Mouse (Mus musculus) small intestine, adult 2 months (tissue): ENCODE data around the gene Zfp735. TPM values are rescaled to one million over a fixed set of nuclear protein-coding genes. Genes with fewer than 3 reads are reported as not detected.

ENCODE experiments used
- H3K27ac ChIP-seq: fragments of 200-500 bp; 2 replicates; pipeline ENCODE4 v1.5.1; 2012; ENCODE audit warnings: low read depth, low read length, control low read depth, inconsistent platforms; ENCODE audit not compliant: insufficient read depth
- H3K27me3 ChIP-seq: fragments of 200-500 bp; 2 replicates; pipeline ENCODE4 v1.6.1; 2012; ENCODE audit warnings: mild to moderate bottlenecking, moderate library complexity, low read length, inconsistent platforms; ENCODE audit not compliant: control insufficient read depth, insufficient read depth
- H3K36me3 ChIP-seq: fragments of 200-500 bp; 2 replicates; pipeline ENCODE4 v1.6.1; 2012; ENCODE audit warnings: mild to moderate bottlenecking, low read length, control low read depth, inconsistent platforms; ENCODE audit not compliant: control insufficient read depth, insufficient read depth
- H3K4me1 ChIP-seq: fragments of 200-500 bp; 2 replicates; pipeline ENCODE4 v1.6.1; 2012; ENCODE audit warnings: low read length, inconsistent platforms, mixed read lengths; ENCODE audit not compliant: control insufficient read depth, insufficient read depth, insufficient read length
- H3K4me3 ChIP-seq: fragments of 200-500 bp; 2 replicates; pipeline ENCODE4 v1.5.1; 2012; ENCODE audit warnings: low read depth, mild to moderate bottlenecking, control low read depth, inconsistent platforms, low read length, moderate library complexity
- CTCF ChIP-seq: fragments of 200-500 bp; IDR thresholded peaks from 2 replicates; pipeline ENCODE4 v1.5.1; 2012; ENCODE audit warnings: low read depth, mild to moderate bottlenecking, control low read depth, inconsistent platforms, low read length, moderate library complexity, mixed read lengths; ENCODE audit not compliant: insufficient replicate concordance, insufficient read length; ENCODE audit errors: extremely low read depth
- POLR2A ChIP-seq: fragments of 200-500 bp; IDR thresholded peaks from 2 replicates; pipeline ENCODE4 v1.6.1; 2012; ENCODE audit warnings: low read depth, mild to moderate bottlenecking, control low read depth, inconsistent platforms, low read length, moderate library complexity
- WGBS: fragments of 180-500 bp; shearing (Covaris S2); methylation state at CpG from one replicate; pipeline ENCODE4 v1.1.7; 2018; 5-methylcytosine and 5-hydroxymethylcytosine counted together
- polyA plus RNA-seq: library from polyadenylated mRNA; depleted of rRNA; stranded (reverse); fragments of >200 nt; gene quantifications from 2 replicates; pipeline ENCODE4 v1.2.3, GENCODE M21; 2012; rRNA removed

Zfp735 gene
- polyA plus RNA-seq, result not detected in 2 replicates

GRCm38 (mm10) chr11:73688478-73688877, at the start of gene Zfp735:
Zfp735 (plus strand) TSS chr11:73688778.
- no peak within 1 kb of the TSS for H3K4me3 ChIP-seq
- TF ChIP-seq POLR2A (no peak), CTCF (no peak)
- no peaks in the 10 kb centered on the region for H3K4me1 ChIP-seq
- H3K27ac ChIP-seq, result no peak within 1 kb of the TSS
- H3K36me3 ChIP-seq, result no peaks in the 10 kb centered on the region
- H3K27me3 ChIP-seq, result no peaks in the 10 kb centered on the region
- 70% methylated on average over 2 of the region's 2 CpGs for WGBS

DNA sequence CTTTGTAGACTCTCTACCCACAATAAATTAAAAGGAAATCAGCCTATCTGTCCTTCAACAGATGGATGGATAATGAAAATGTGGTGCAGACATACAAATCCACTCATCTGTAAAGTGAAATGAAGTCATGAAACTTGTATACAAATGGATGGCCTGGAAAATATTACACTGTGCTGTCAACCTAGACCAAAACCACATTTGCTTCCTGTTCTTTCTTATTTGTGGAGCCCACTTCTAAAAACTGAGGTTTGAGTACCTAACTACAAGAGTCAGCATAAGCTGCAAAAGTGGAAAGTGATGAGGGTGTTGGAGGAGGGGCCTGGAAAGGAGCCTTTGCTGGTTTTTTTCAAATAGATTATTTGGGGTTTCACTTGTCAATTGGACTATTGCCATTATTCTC, 70.5 kb downstream of the Zfp735 start:
- Histone ChIP-seq H3K4me3 (no peak overlapping the region), H3K36me3 (no peaks in the 10 kb centered on the region), H3K4me1 (no peaks in the 10 kb centered on the region), H3K27me3 (no peaks in the 10 kb centered on the region), H3K27ac (no peak overlapping the region)
- TF ChIP-seq CTCF, result no peak
- no peak for TF ChIP-seq POLR2A

Other genes starting within 250 kb of the Zfp735 start
- gene Olfr380, start 231.3 kb upstream of the Zfp735 start, polyA plus RNA-seq, result not detected in 2 replicates
- gene Olfr381, start 197.2 kb upstream of the Zfp735 start, polyA plus RNA-seq, result not detected in 2 replicates
- gene Olfr382, start 171.6 kb upstream of the Zfp735 start, polyA plus RNA-seq, result not detected in 2 replicates
- not detected in 2 replicates for gene Olfr385, start 95.8 kb upstream of the Zfp735 start, polyA plus RNA-seq
- gene Olfr384, start 90.2 kb upstream of the Zfp735 start, polyA plus RNA-seq, result not detected in 2 replicates
- not detected in 2 replicates for gene Olfr389, start 91.9 kb downstream of the Zfp735 start, polyA plus RNA-seq
- gene Olfr390, start 94.2 kb downstream of the Zfp735 start, polyA plus RNA-seq, result not detected in 2 replicates
- not detected in 2 replicates for gene Olfr391-ps, start 114.3 kb downstream of the Zfp735 start, polyA plus RNA-seq
- gene Olfr392, start 128.3 kb downstream of the Zfp735 start, polyA plus RNA-seq, result not detected in 2 replicates
- gene Olfr393, start 162.7 kb downstream of the Zfp735 start, polyA plus RNA-seq, result not detected in 2 replicates
- gene Olfr394, start 202.0 kb downstream of the Zfp735 start, polyA plus RNA-seq, result not detected in 2 replicates
- gene Olfr395, start 220.5 kb downstream of the Zfp735 start, polyA plus RNA-seq, result not detected in 2 replicates
- gene Olfr23, start 247.9 kb downstream of the Zfp735 start, polyA plus RNA-seq, result not detected in 2 replicates